Mouse (Mus musculus) kidney, adult 8-10 months (tissue): ENCODE data around the gene Siglece.
"Not testable (repeated sequence)": the region's sequence is repeated elsewhere in the genome, so short reads cannot be mapped to it uniquely, and the experiment has no call there.

ENCODE experiments used
- DNase-seq, 2 experiments: peaks; one replicate each; pipeline ENCODE4 v3.0.0; 2022

Gene Siglece

GRCm38 (mm10) chr7:43660002-43660401, at the start of gene Siglece:
Siglece (minus strand) TSS chr7:43660161.
- no peak for DNase-seq

DNA sequence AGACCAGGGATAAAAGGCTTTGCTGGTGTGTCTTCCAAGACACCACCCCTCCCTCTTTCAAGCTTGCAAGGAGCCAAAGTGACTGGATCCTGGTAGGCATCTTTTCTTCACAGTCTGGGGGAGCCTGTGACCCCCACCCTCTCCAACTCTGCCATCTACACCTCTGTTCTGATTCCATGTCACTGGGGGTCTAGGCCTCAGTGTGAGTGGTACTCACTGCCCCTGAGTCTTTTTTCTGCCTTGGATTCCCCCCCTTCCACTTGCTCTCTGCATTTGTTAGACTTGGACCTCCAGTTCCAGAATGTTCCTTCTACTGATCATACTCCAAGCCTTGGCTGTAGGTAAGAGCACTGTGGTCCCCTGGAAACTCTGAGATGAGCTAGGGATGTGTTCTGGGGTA, 30.2 kb upstream of the Siglece start, which contains the start of gene Klk14:
TSS of gene Klk14 (plus strand) at position 301 of the 400 bp plus-strand sequence.
- no peak for DNase-seq

- no peak for DNase-seq
Measured at GRCm38 (mm10) chr7:43685088-43685487, 25.1 kb upstream of the Siglece start.

GRCm38 (mm10) chr7:43682511-43682910, 22.6 kb upstream of the Siglece start:
- not testable (repeated sequence) for DNase-seq

DNA sequence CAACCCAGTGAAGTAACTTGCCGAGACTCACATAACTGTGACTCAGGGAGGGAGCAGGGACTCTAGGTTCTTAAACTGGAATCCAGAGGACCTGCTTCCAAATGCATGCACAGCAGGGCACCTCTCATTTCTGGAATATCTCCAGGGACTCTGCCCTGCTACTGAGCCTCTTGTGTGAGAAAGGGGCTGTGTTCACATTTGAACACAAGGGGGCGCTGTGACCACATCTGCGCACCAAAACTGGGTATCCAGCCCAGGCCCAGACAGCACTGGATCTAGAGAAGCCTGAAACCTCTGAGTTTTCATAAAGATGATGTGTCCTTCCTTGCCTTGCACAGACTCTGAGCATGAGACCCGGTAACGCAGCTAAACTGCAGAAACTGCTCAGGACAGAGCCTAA, 21.0 kb upstream of the Siglece start:
- DNase-seq: peak in 1 of 2 experiments; percentile 52

GRCm38 (mm10) chr7:43678517-43678916, 18.6 kb upstream of the Siglece start:
- DNase-seq: peak in 1 of 2 experiments; percentile 59

GRCm38 (mm10) chr7:43675091-43675490, 15.1 kb upstream of the Siglece start:
- no peak for DNase-seq

DNA sequence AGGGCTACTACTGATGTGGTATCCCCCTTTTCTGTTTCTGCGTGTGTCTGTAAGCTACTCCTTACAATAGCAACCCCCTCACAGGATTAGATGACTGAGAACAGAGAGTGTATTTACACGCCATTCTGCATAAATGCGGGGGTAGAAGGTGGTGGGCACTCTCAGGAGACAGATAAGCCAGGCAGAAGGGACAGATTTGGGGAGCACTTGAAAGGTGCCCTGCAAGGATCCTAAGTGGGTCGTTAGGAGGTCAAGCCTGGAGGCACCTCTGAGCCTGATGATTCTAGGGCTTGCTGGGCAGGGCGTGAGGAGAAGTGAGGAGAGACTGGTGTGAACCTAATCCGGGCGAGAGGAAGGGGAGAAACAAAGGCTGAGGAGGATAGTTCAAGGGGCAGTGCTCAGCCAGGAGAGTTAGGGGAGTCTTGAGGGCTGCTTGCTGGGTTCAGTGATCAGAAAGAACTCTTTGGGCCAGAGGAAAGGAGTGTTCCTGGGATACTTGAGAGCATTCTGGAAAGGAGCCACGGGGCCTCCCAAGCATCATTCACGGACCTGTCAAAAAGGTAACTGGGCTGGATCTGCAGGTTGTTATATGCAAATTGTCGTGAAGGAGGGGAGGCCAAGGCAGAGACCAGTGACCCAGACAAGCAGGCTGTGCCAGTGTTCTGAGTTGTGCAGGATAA, 12.8 kb upstream of the Siglece start:
- DNase-seq: peak; percentile 20 to 27

- peak; percentile 93 to 97 for DNase-seq
Measured at GRCm38 (mm10) chr7:43671809-43672580, 12.0 kb upstream of the Siglece start, which contains the start of gene Ctu1. Ctu1 (plus strand) TSS chr7:43672016.

GRCm38 (mm10) chr7:43671064-43671808, 11.3 kb upstream of the Siglece start:
- peak in 1 of 2 experiments; percentile 14 for DNase-seq

DNA sequence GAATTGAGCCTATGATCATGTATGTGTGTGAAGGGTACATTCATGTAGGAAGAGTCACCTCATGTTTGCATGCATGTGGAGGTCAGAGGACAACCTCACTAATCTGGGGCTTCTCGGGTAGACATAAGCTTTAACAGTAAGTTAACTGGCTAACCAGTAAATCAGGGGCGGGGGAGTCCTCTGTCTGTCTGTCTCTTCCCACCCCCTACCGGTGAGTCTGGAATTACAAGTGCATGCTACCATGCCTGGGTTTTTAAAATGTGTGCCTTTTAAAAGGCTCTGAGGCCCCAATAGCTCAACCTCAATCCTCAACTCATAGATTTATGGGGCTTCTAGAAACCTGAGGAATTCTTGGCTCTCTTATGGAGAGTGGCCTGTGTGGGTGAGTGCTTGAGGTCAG, 8.6 kb upstream of the Siglece start:
- no peak for DNase-seq

GRCm38 (mm10) chr7:43667221-43667620, 7.3 kb upstream of the Siglece start:
- DNase-seq: not testable (repeated sequence)

- DNase-seq: no peak
Measured at GRCm38 (mm10) chr7:43662804-43663203, 2.8 kb upstream of the Siglece start.

- DNase-seq: no peak
Measured at GRCm38 (mm10) chr7:43656232-43656631, 3.7 kb downstream of the Siglece start.

GRCm38 (mm10) chr7:43654519-43654918, 5.4 kb downstream of the Siglece start:
- no peak for DNase-seq

- DNase-seq: no peak
Measured at GRCm38 (mm10) chr7:43652683-43653082, 7.3 kb downstream of the Siglece start.

DNA sequence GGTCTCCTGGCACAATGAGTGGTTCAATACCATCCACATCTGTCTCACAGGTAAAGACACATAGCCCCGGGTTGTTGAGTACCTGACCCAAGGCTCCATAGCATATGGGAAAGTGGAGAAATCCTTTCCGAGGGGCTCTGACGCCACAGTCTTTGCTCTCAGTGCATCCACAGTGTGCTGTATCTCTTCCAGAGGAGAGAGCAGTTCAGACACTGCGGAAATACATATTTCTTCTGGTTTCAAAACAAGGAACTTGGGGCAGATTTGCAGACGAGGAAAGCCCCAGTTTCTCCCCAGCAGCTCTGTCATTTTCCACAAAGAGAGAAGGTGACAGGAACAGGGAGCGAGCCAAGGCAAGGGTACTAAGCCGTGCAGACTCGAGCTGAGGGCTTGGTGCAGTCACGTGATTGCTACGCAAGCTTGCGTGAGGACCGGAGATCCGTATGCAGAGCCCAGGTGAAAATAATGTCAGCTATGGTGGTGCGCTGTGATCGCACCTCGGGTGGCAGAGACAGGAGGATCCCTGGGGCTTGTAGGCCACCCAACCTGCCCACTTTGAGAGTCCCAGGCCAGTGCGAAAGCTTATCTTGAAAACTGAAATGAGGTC, 16.8 kb downstream of the Siglece start:
- no peak for DNase-seq

DNA sequence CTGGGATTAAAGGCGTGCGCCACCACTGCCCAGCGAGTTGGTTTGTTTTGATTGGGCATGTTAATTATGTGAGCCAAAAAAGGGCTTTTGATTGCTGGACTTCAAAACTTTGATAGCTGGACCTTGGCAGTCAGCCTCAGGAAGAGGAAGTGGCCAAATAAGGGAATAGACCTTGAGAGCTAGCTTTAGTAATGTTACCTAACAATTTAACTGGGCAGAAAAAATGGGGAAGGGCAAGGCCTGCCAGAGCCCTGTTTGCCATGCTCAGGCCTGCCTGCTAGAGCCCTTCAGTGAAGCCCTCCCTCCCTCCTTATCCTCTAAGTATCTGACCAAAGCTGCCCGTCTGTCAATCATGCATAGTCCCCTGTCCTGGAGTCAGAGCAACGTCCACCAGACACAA, 17.4 kb downstream of the Siglece start:
- no peak for DNase-seq

DNA sequence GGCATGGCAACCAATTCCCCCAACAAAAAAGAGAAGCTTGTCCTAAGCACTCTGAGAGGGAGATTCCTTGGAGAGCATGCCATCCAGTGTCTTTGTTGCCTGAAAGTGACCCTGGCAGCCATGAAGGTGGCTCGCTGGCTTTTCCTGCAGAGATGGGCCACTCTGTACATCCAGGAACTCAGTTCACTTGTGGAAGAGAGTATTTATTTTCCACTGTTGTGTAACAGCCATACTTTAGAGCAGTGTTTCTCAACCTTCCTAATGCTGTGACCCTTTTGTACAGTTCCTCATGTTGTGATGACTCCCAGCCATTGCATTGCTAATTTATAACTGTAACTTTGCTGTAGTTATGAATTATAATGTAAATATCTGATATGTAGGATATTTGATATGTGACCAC, 22.8 kb downstream of the Siglece start:
- DNase-seq: no peak

- no peak for DNase-seq
Measured at GRCm38 (mm10) chr7:43636194-43636593, 23.8 kb downstream of the Siglece start.

DNA sequence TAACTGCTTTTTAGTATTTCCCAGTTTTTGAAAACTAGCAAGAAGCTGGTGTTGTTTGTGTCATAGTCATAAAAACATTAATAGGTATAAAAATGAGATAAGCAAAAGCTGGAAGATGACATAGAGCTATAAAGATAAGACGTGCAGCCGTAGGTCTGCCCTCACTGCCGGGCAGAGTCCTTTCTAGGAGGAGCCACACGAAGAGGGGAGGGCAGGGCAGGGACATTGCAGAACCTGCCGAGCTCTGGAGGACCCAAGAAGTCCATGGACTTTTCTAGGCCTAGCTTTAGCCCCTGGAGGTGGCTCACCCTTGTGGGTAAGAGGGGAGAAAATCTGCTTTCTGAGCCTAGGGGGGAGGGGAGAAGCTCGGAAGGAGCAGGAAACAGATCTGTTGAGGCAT, 25.5 kb downstream of the Siglece start, which contains the start of gene Ceacam18:
TSS of gene Ceacam18 (plus strand) at position 208 of the 400 bp plus-strand sequence.
- no peak for DNase-seq

- no peak for DNase-seq
Measured at GRCm38 (mm10) chr7:43633940-43634339, 26.0 kb downstream of the Siglece start.
